Mouse (Mus musculus): ENCODE results near the gene St3gal3.
A peak's percentile ranks its signal among the peaks of the same experiment; 100 is the strongest.

The St3gal3 gene

GRCm38 (mm10) chr4:118016323-118016911, 118.3 kb downstream of the St3gal3 start:
- DNase-seq = no peak

DNA sequence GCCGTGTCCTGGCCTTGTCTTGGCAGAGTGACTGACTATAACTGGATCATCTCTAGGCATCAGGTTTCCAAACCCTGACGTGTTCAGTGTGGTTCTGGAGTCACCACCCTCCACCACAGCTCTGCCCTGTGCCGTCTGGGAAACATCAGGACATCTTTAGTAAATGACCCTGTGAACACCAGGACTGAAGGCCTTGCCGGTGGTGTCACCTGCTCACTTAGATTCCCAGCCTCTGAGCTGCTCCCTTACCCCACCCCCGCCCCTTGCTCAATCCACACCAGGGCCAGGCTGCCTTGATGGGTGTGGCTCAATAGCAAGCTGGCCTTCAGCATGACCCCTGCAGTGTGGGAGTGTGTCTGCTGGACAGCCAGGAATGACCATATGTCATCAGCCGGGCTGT, 119.1 kb downstream of the St3gal3 start:
- no peak for DNase-seq

GRCm38 (mm10) chr4:118015126-118015525, 119.6 kb downstream of the St3gal3 start:
- no peak for DNase-seq

GRCm38 (mm10) chr4:118010661-118011173, 124.0 kb downstream of the St3gal3 start:
- DNase-seq = no peak

- DNase-seq = no peak
These were observed 126.2 kb downstream of the St3gal3 start for GRCm38 (mm10) chr4:118008433-118009033.

GRCm38 (mm10) chr4:118001355-118001754, 133.4 kb downstream of the St3gal3 start:
- DNase-seq = no peak

GRCm38 (mm10) chr4:118000605-118001208, 134.0 kb downstream of the St3gal3 start:
- DNase-seq = no peak

DNA sequence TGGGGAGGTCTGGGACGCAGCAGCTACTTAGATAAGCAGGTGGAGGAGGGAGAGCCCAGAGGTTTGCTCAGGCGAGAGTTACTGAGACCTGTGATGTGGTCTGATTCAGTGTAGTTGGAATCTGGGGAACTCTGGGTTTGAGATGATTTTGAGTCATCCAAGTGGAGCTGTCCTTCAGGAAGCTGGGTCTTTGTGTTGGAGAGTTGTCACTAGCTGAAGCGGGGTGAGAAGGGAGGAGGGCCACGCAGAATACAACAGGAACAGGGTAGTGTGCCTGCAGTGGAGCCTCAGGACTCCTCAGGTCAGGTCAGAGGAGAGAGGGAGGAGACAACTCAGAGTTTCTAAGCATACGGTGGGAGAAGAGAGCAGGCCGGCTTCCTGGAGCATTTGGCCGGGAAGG, 134.8 kb downstream of the St3gal3 start:
- no peak for DNase-seq

DNA sequence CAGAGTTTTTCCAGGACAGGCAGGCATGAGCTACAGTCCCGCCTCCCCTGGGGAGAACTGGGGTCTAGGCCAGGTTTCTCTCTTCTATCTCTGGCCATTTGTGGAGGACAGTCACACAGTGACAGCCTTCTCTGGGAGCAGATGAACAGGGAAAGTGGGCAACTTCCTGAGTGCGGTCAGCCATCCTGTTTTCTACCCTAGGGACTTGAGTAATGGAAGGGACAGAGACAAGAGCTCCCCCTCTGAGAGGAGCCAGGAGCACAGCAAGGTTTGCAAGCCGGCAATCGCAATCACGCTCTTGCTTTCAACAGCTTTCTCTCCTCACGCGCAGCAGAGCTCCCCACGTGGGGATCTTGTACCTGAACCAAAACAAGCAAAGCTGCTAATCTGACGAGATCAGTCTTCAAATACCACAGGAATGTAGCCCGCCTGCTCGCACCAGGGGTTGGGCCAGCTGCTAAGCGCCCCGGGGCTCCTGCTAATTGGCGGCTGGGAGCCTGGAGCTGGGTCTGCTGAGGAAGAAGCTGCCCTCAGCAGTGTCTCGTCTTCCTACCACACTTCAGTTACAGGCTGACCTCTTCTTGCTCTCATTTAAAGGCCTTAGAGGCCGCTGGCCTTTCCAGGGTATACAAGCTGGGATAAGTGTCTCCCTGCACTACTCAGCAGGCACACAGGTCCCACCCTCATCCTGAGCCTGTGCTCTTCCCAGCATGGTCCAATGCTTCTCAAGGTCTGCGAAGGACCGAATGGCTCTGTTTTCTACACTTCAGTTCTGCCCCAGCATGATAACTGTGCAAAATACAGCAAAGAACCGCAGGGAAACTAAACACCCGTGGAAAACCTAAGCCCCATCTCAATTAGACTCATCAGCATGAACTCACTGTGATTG, 137.1 kb downstream of the St3gal3 start:
- DNase-seq = peak; percentile 18

- DNase-seq = no peak
These were observed 138.0 kb downstream of the St3gal3 start for GRCm38 (mm10) chr4:117996701-117997100.

DNA sequence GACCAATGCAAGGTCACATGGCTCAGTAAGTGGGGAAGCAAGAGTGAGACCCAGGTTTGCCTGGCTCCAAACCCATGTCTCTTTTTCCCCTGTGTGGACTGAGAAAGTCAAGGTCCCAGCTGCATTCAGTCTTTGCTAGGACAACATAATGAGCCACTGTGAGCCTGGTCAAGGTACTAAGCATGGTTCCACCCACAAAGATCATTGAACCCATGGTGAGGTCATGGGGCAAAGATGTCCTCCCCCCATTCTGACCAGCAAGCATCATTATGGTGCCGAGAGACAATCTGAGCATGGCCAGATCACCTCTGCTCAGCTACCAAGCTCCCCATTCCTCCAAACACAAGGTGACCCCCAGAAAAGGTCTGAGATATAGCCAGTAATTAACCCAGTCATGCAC, 139.3 kb downstream of the St3gal3 start:
- DNase-seq = no peak

DNA sequence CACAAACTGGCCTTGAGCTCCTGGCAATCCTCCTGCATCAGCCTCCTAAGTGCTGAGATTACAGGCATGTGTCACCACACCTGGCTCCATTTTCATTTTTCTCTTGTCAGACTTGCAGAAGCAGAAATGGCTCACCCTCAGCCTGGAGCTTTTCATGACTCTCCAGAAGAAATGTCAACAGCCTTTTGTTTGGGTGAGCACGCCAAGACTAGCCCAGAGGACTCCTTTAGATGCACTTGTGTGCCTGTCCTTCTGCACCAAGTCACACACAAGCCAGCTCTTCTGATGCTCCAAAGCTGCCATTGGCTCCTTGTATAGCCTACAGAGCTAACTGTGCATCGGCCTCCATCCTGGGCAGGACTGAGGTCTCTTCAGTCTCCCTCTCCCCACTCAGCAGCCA, 141.3 kb downstream of the St3gal3 start:
- no peak for DNase-seq

DNA sequence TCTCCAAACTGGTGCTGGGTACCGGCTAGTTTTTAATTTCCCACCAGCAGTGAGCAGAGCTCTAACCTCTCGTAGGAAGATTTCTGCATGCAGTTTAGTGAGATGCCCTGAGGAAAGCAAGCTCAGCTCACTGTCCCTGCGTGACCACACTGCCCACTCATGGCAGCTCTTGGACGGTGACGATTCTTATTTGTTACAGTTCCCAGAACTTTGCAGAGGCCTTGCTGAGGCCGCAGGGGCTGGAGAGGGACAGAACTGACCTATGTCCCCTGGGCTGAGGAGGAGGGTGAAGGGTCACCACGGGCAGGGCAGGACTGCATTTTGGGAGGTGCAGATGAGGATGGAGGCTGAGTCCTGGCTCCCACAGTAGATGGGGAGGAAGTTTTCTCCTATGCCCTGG, 141.8 kb downstream of the St3gal3 start:
- no peak for DNase-seq

DNA sequence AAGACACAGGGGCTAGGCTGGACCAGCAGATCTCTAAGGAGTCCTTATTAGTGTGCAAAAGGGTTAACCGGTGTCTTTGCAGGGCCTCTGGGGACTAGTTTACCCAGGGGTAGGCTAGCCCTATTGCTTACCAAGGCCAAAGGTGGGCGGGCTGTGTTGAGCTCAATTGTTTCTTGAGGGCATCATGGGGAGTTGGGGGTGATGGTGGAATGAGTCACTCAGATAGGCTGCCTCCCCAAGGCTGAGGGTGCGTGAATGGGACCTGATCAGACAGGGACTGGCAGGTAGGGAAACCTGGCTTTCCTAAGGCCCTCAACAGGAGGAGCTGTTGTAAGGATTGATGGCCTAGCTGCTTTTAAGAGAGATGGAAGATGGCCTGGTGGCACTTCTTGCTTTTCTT, 142.7 kb downstream of the St3gal3 start:
- DNase-seq = no peak

GRCm38 (mm10) chr4:117991055-117991627, 143.6 kb downstream of the St3gal3 start:
- no peak for DNase-seq

DNA sequence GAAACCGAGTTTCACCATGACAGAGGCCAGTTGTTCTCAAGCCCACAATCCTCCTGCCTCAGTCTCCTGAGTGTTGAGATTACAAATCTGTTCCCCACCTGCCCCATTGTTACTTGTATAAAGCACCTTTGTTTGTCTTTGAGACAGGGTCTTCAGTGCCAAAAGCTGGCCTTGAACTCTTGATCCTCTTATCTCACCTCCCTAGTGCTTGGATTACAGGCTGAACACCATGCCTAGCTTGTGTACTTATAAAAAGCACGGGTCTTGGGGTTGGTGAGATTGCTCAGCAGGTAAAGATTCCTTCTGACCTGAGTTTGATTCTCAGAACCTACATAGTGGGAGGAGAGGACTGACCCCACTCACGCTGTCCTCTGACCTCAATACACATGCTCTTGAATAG, 144.1 kb downstream of the St3gal3 start:
- no peak for DNase-seq

DNA sequence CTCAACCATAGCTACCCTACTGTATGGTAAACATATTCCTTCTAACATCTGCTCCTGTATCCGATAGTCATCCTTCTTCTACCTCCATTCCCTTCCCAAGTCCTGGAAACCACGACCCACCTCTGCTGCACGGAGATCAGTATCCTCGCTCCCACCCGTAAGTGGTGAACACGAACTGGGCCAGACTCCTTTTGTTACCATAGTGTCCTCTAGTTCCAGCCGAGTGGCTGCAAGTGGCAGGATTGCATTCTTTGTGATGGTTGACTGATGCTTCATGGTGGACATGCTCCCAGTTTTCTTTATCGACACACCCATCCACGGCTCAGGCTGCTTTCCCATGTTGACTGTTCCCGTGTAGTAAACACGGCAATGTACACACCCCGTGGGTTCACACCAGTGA, 144.9 kb downstream of the St3gal3 start:
- no peak for DNase-seq

DNA sequence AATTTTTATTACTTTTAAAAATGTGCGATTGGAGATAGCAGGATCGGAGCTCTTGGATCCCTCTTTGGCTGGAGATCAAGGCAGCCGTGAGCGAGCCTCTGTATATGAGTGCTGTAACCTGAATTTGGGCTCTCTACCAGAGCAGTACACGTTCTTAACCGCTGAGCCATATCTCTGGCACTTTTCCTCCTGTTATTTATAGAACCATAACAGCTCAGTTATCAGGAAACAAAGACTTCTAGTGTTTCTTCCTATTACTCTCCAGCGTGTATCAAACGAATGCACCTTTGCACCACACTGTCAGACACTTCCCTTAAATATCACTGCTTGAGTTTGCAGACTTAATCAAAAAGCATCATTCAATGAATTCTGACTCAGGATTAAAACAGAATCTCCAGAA, 147.9 kb downstream of the St3gal3 start:
- DNase-seq = no peak

- no peak for DNase-seq
These were observed 149.6 kb downstream of the St3gal3 start for GRCm38 (mm10) chr4:117984993-117985587.

DNA sequence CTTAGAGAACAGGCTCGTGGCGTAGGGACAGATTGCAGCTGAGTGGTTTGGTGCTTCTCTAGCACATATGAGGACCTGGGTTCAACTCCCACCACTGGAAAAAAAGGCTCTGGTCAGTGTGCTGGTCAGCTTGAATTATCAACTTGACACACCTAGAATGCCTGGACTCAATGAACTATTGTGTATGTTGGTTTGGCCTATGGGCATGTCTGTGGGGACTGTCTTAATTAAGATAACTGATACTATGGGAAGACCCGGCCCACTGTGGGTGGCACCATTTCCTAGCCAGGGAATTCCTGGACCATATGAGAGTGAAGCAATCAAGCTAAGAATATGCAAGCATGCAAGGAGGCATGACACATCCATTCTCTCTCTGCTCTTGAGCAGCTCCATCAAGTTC, 150.5 kb downstream of the St3gal3 start:
- no peak for DNase-seq

- peak; percentile 86 for DNase-seq
These were observed 152.0 kb downstream of the St3gal3 start for GRCm38 (mm10) chr4:117982706-117983105.

GRCm38 (mm10) chr4:117981518-117981917, 153.2 kb downstream of the St3gal3 start:
- no peak for DNase-seq

GRCm38 (mm10) chr4:117980161-117980560, 154.6 kb downstream of the St3gal3 start:
- no peak for DNase-seq
